Comparison of ENCODE assay signal across 28 mouse cellular contexts in the genomic region with DNA sequence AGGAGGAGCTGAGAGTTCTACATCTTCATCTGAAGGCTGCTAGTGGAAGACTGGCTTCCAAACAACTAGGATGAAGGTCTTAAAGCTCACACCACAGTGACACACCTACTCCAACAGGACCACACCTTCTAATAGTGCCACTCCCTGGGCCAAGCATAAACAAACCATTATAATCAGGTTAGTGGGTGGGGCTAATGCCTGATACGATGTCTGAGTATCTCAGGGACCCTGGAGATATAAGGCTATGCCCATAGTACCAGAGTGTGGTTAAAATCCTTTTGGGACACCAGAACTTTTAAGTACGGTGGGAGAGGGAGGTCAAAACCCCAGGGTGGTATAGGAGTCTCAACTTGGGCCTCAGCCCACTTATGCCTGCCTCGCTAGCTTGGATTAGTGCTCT. TPM values are rescaled to one million over a fixed set of nuclear protein-coding genes. Genes with fewer than 3 reads are reported as not detected.
DNase-seq lines count a peak whose midpoint lies in the region; ATAC-seq and TF ChIP-seq lines count a peak whose summit lies in the region.
"Had no signal": no experiment of that assay in that cellular context is flagged by ENCODE, and none has a peak within 500 bp of the region (broad histone marks: within the 10 kb centered on the region; RNA-seq: fewer than 3 reads in every experiment).

No protein-coding gene starts in this region.

- DNase-seq in liver, embryonic 11.5 days (ENCODE audit: low spot score) = no peak
- DNase-seq in liver = no peak
- peak; percentile 67 for DNase-seq in midbrain, embryonic 11.5 days (ENCODE audit: low spot score, missing footprints)
- no peak for DNase-seq in stomach, postnatal 0 days (ENCODE audit: low spot score)
- no peak for DNase-seq in lung, postnatal 0 days (ENCODE audit: low spot score)
- no peak for DNase-seq in cerebellum, postnatal 4 days (ENCODE audit: low spot score in 2 of 2)
- DNase-seq: adrenal gland, adult 8-10 months; adrenal gland, postnatal 14 days; adrenal gland, postnatal 36 days; B cell, adult 2 months; cerebellum, adult 11-12 months; cerebellum, adult 2 months; cerebellum, adult 9-10 months; cerebellum, postnatal 10 days; cerebellum, postnatal 25 days; embryo, embryonic 11 days had no signal

- no peak overlapping the region for H3K4me3 ChIP-seq in liver, embryonic 11.5 days (ENCODE audit: low read depth, low read length)
- no peak overlapping the region for H3K4me3 ChIP-seq in midbrain, embryonic 11.5 days (ENCODE audit: low read depth, low read length)
- H3K4me3 ChIP-seq in midbrain, embryonic 15.5 days = no peak overlapping the region
- no peak overlapping the region for H3K4me3 ChIP-seq in liver, embryonic 15.5 days (replicated peaks)
- no peak overlapping the region for H3K4me3 ChIP-seq in stomach, postnatal 0 days (ENCODE audit: low read depth, low read length)
- H3K4me3 ChIP-seq in lung, postnatal 0 days (ENCODE audit: low read depth, low read length) = no peak overlapping the region
- H3K4me3 ChIP-seq: embryonic facial prominence, embryonic 13.5 days; embryonic facial prominence, embryonic 15.5 days; erythroblast, embryonic 14.5 days; forebrain, embryonic 10.5 days; forebrain, embryonic 12.5 days had no signal

- no peaks in the 10 kb centered on the region for H3K36me3 ChIP-seq in liver, embryonic 11.5 days (ENCODE audit: control insufficient read depth, insufficient read depth, low read length)
- no peaks in the 10 kb centered on the region for H3K36me3 ChIP-seq in midbrain, embryonic 11.5 days (ENCODE audit: control insufficient read depth, insufficient read depth, low read length)
- H3K36me3 ChIP-seq in midbrain, embryonic 15.5 days (replicated peaks) = no peaks in the 10 kb centered on the region
- no peaks in the 10 kb centered on the region for H3K36me3 ChIP-seq in liver, embryonic 15.5 days (replicated peaks)
- no peaks in the 10 kb centered on the region for H3K36me3 ChIP-seq in stomach, postnatal 0 days (ENCODE audit: control insufficient read depth, insufficient read depth, low read length)
- H3K36me3 ChIP-seq in lung, postnatal 0 days (ENCODE audit: insufficient read depth, low read length) = no peaks in the 10 kb centered on the region
- H3K36me3 ChIP-seq: embryonic facial prominence, embryonic 13.5 days; embryonic facial prominence, embryonic 15.5 days; forebrain, embryonic 10.5 days; forebrain, embryonic 12.5 days; G1E had no signal

- H3K27ac ChIP-seq in liver, embryonic 11.5 days (ENCODE audit: low read depth, low read length) = no peak overlapping the region
- H3K27ac ChIP-seq in midbrain, embryonic 11.5 days (ENCODE audit: low read depth, low read length) = no peak overlapping the region
- H3K27ac ChIP-seq in midbrain, embryonic 15.5 days = no peak overlapping the region
- H3K27ac ChIP-seq in liver, embryonic 15.5 days (replicated peaks) = no peak overlapping the region
- no peak overlapping the region for H3K27ac ChIP-seq in stomach, postnatal 0 days (replicated peaks)
- H3K27ac ChIP-seq in lung, postnatal 0 days (ENCODE audit: low read length) = no peak overlapping the region
- H3K27ac ChIP-seq: embryonic facial prominence, embryonic 13.5 days; embryonic facial prominence, embryonic 15.5 days; forebrain, embryonic 10.5 days; forebrain, embryonic 12.5 days had no signal

- WGBS in liver, embryonic 11.5 days = 74% methylated on average over 3 of the region's 3 CpGs
- 85% methylated on average over 3 of the region's 3 CpGs for WGBS in midbrain, embryonic 11.5 days
- WGBS in midbrain, embryonic 15.5 days = 86% methylated on average over 3 of the region's 3 CpGs
- 56% methylated on average over 3 of the region's 3 CpGs for WGBS in liver, embryonic 15.5 days (ENCODE audit: insufficient replicate concordance)
- 65% methylated on average over 3 of the region's 3 CpGs for WGBS in stomach, postnatal 0 days
- 79% methylated on average over 3 of the region's 3 CpGs for WGBS in lung, postnatal 0 days

- no peaks in the 10 kb centered on the region for H3K27me3 ChIP-seq in liver, embryonic 11.5 days (replicated peaks; ENCODE audit: control insufficient read depth, insufficient read depth, low read length)
- no peaks in the 10 kb centered on the region for H3K27me3 ChIP-seq in midbrain, embryonic 11.5 days (ENCODE audit: control insufficient read depth, insufficient read depth, low read length)
- H3K27me3 ChIP-seq in midbrain, embryonic 15.5 days (replicated peaks) = no peaks in the 10 kb centered on the region
- H3K27me3 ChIP-seq in liver, embryonic 15.5 days = peaks cover 15% of the 10 kb centered on the region
- no peaks in the 10 kb centered on the region for H3K27me3 ChIP-seq in stomach, postnatal 0 days (ENCODE audit: control insufficient read depth, insufficient read depth, low read length)
- H3K27me3 ChIP-seq in lung, postnatal 0 days (replicated peaks; ENCODE audit: insufficient read depth, low read length) = no peaks in the 10 kb centered on the region
- H3K27me3 ChIP-seq: embryonic facial prominence, embryonic 15.5 days had no signal

- H3K9me3 ChIP-seq in liver, embryonic 11.5 days (ENCODE audit: control insufficient read depth, low read length) = no peaks in the 10 kb centered on the region
- no peaks in the 10 kb centered on the region for H3K9me3 ChIP-seq in midbrain, embryonic 11.5 days (ENCODE audit: control insufficient read depth, low read length)
- no peaks in the 10 kb centered on the region for H3K9me3 ChIP-seq in midbrain, embryonic 15.5 days
- H3K9me3 ChIP-seq in liver, embryonic 15.5 days (replicated peaks) = no peaks in the 10 kb centered on the region
- H3K9me3 ChIP-seq in stomach, postnatal 0 days (ENCODE audit: control insufficient read depth, low read length) = no peaks in the 10 kb centered on the region
- no peaks in the 10 kb centered on the region for H3K9me3 ChIP-seq in lung, postnatal 0 days (ENCODE audit: low read length)
- H3K9me3 ChIP-seq: embryonic facial prominence, embryonic 13.5 days; embryonic facial prominence, embryonic 15.5 days; forebrain, embryonic 10.5 days; forebrain, embryonic 12.5 days; G1E had no signal

- no peak for TF ChIP-seq CTCF in stomach, postnatal 0 days (IDR thresholded peaks at IDR 0.05; ENCODE audit: low read depth)
- no peak for TF ChIP-seq CTCF in lung, postnatal 0 days (IDR thresholded peaks at IDR 0.05)

- H3K4me1 ChIP-seq in liver, embryonic 11.5 days (replicated peaks; ENCODE audit: control insufficient read depth, insufficient read depth, low read length) = peaks cover 23% of the 10 kb centered on the region
- H3K4me1 ChIP-seq in midbrain, embryonic 11.5 days (ENCODE audit: control insufficient read depth, insufficient read depth, low read length) = no peaks in the 10 kb centered on the region
- H3K4me1 ChIP-seq in midbrain, embryonic 15.5 days = 0 out of 2 replicates have a peak, but pooled peaks cover 3% of the 10 kb centered on the region
- H3K4me1 ChIP-seq in liver, embryonic 15.5 days (replicated peaks) = peaks cover 52% of the 10 kb centered on the region
- H3K4me1 ChIP-seq in stomach, postnatal 0 days (replicated peaks; ENCODE audit: control insufficient read depth, insufficient read depth) = no peaks in the 10 kb centered on the region
- peaks cover 2% of the 10 kb centered on the region; the same call in 1 of the 2 replicates for H3K4me1 ChIP-seq in lung, postnatal 0 days (ENCODE audit: insufficient read depth, low read depth, low read length)
- H3K4me1 ChIP-seq: embryonic facial prominence, embryonic 13.5 days; forebrain, embryonic 12.5 days had no signal

- TF ChIP-seq EP300 in stomach, postnatal 0 days (optimal IDR thresholded peaks at IDR 0.05) = no peak
- no peak for TF ChIP-seq EP300 in lung, postnatal 0 days (IDR thresholded peaks at IDR 0.05)

- H3K9ac ChIP-seq in liver, embryonic 11.5 days (ENCODE audit: low read depth, low read length) = no peak overlapping the region
- no peak overlapping the region for H3K9ac ChIP-seq in midbrain, embryonic 11.5 days (ENCODE audit: low read length)
- no peak overlapping the region for H3K9ac ChIP-seq in midbrain, embryonic 15.5 days
- no peak overlapping the region for H3K9ac ChIP-seq in liver, embryonic 15.5 days
- no peak overlapping the region for H3K9ac ChIP-seq in stomach, postnatal 0 days (ENCODE audit: low read length)
- H3K9ac ChIP-seq in lung, postnatal 0 days (replicated peaks; ENCODE audit: low read depth) = no peak overlapping the region
- H3K9ac ChIP-seq: embryonic facial prominence, embryonic 13.5 days; embryonic facial prominence, embryonic 15.5 days; forebrain, embryonic 12.5 days had no signal

- no peak overlapping the region for H3K4me2 ChIP-seq in liver, embryonic 11.5 days
- no peak overlapping the region for H3K4me2 ChIP-seq in midbrain, embryonic 11.5 days
- H3K4me2 ChIP-seq in midbrain, embryonic 15.5 days = no peak overlapping the region
- no peak overlapping the region for H3K4me2 ChIP-seq in liver, embryonic 15.5 days
- no peak overlapping the region for H3K4me2 ChIP-seq in stomach, postnatal 0 days (replicated peaks; ENCODE audit: low read depth)
- no peak overlapping the region for H3K4me2 ChIP-seq in lung, postnatal 0 days (replicated peaks; ENCODE audit: low read depth, low read length)
- H3K4me2 ChIP-seq: embryonic facial prominence, embryonic 13.5 days; embryonic facial prominence, embryonic 15.5 days; forebrain, embryonic 12.5 days had no signal

- peak; percentile 44; the same call in 1 of the 2 replicates for ATAC-seq in liver, embryonic 11.5 days (replicated peaks; ENCODE audit: low FRiP score)
- no peak for ATAC-seq in midbrain, embryonic 11.5 days (ENCODE audit: low FRiP score)
- ATAC-seq in midbrain, embryonic 15.5 days (replicated peaks) = no peak
- ATAC-seq in liver, embryonic 15.5 days (ENCODE audit: insufficient read depth) = peak; percentile 53
- ATAC-seq in stomach, postnatal 0 days (ENCODE audit: low FRiP score, low TSS enrichment) = peak; percentile 65
- ATAC-seq in lung, postnatal 0 days = no peak
- ATAC-seq: activated CD4-positive, CD25-positive, alpha-beta regulatory T cell, adult 4 months; CD4-positive, CD25-positive, alpha-beta regulatory T cell, adult 4 months; forebrain, embryonic 14.5 days; Patski had no signal

RNA-seq across cellular contexts. Expression of gene Ubac1, which starts 21.1 kb away (rescaled TPM):
- polyA plus RNA-seq in liver, embryonic 11.5 days (2014; fragmentation: Nextera tagmentation; extraction: Ambion mirVana) = 290 and 303 TPM in 2 replicates
- polyA plus RNA-seq in midbrain, embryonic 11.5 days (2014; fragmentation: Nextera tagmentation; extraction: Ambion mirVana) = 96.1 and 101 TPM in 2 replicates
- polyA plus RNA-seq in midbrain, embryonic 15.5 days (2015; fragmentation: Nextera tagmentation; extraction: Ambion mirVana) = 132 and 139 TPM in 2 replicates
- polyA plus RNA-seq in liver, embryonic 15.5 days (2015; fragmentation: Nextera tagmentation; extraction: Ambion mirVana) = 437 and 467 TPM in 2 replicates
- 47.7 and 49.1 TPM in 2 replicates for polyA plus RNA-seq in stomach, postnatal 0 days (2015; fragmentation: Nextera tagmentation; extraction: Ambion mirVana)
- 39.2 and 40.6 TPM in 2 replicates for polyA plus RNA-seq in lung, postnatal 0 days (2015; fragmentation: Nextera tagmentation; extraction: Ambion mirVana)

RNA-seq across cellular contexts. Expression of gene Camsap1, which starts 59.5 kb away (rescaled TPM):
- 14.2 and 14.5 TPM in 2 replicates for polyA plus RNA-seq in liver, embryonic 11.5 days (2014; fragmentation: Nextera tagmentation; extraction: Ambion mirVana)
- 34.4 and 46.8 TPM in 2 replicates for polyA plus RNA-seq in midbrain, embryonic 11.5 days (2014; fragmentation: Nextera tagmentation; extraction: Ambion mirVana)
- polyA plus RNA-seq in midbrain, embryonic 15.5 days (2015; fragmentation: Nextera tagmentation; extraction: Ambion mirVana) = 88.1 and 99.8 TPM in 2 replicates
- 4.9 and 5.6 TPM in 2 replicates for polyA plus RNA-seq in liver, embryonic 15.5 days (2015; fragmentation: Nextera tagmentation; extraction: Ambion mirVana)
- polyA plus RNA-seq in stomach, postnatal 0 days (2015; fragmentation: Nextera tagmentation; extraction: Ambion mirVana) = 4.2 and 6.5 TPM in 2 replicates
- 5.2 and 5.4 TPM in 2 replicates for polyA plus RNA-seq in lung, postnatal 0 days (2015; fragmentation: Nextera tagmentation; extraction: Ambion mirVana)

Comparison
In these comparisons a context has a peak if more than half of its experiments do, and no peak if none do; other contexts are left out.
1. ATAC-seq: peak in liver, embryonic 11.5 days (single experiment), liver, embryonic 15.5 days (single experiment) and stomach, postnatal 0 days (single experiment); none in midbrain, embryonic 11.5 days (single experiment), midbrain, embryonic 15.5 days (single experiment) and lung, postnatal 0 days (single experiment).